Mouse (Mus musculus) lung, embryonic 16.5 days (tissue): Measurements from ENCODE around the gene Wrap73. TPM values are rescaled to one million over a fixed set of nuclear protein-coding genes. Genes with fewer than 3 reads are reported as not detected.
A peak's percentile ranks its signal among the peaks of the same experiment; 100 is the strongest.

Experiments
- ATAC-seq: fragments of 200-750 bp; cut with Nextera tagmentation; 2 replicates; pipeline ENCODE4 v1.8.0; 2017; ENCODE audit warnings: low read depth, mild to moderate bottlenecking, moderate library complexity
- H3K27ac ChIP-seq: fragments of 300-500 bp; sonication (generic); 2 replicates; pipeline ENCODE4 v1.5.1; 2014; ENCODE audit warnings: mild to moderate bottlenecking, control low read depth, low read length
- H3K27me3 ChIP-seq: fragments of 300-500 bp; sonication (generic); 2 replicates; pipeline ENCODE4 v1.6.1; 2014; ENCODE audit warnings: low read depth, low read length, mixed read lengths; ENCODE audit not compliant: control insufficient read depth, insufficient read depth
- H3K36me3 ChIP-seq: fragments of 300-500 bp; sonication (generic); 2 replicates; pipeline ENCODE4 v1.6.1; 2014; ENCODE audit warnings: low read length; ENCODE audit not compliant: control insufficient read depth, insufficient read depth
- H3K4me1 ChIP-seq: fragments of 300-500 bp; sonication (generic); replicated peaks from 2 replicates; pipeline ENCODE4 v1.6.1; 2014; ENCODE audit warnings: low read length, mixed read lengths; ENCODE audit not compliant: control insufficient read depth, insufficient read depth
- H3K4me2 ChIP-seq: fragments of 300-500 bp; sonication (generic); 2 replicates; pipeline ENCODE4 v1.6.1; 2014; ENCODE audit warnings: low read depth, low read length, control low read depth
- H3K4me3 ChIP-seq: fragments of 300-500 bp; sonication (generic); 2 replicates; pipeline ENCODE4 v1.5.1; 2014; ENCODE audit warnings: mild to moderate bottlenecking, low read length, control low read depth
- H3K9ac ChIP-seq: fragments of 300-500 bp; sonication (generic); 2 replicates; pipeline ENCODE4 v1.6.1; 2014; ENCODE audit warnings: low read length, control low read depth
- H3K9me3 ChIP-seq: fragments of 300-500 bp; sonication (generic); 2 replicates; pipeline ENCODE4 v1.6.1; 2016; ENCODE audit warnings: low read length; ENCODE audit not compliant: control insufficient read depth
- WGBS: fragments of 180-500 bp; shearing (Covaris S2); extraction: QIAGEN DNeasy Blood & Tissue Kit; methylation state at CpG from one replicate; pipeline ENCODE4 v1.1.7; 2014; 5-methylcytosine and 5-hydroxymethylcytosine counted together
- polyA plus RNA-seq: library from polyadenylated mRNA; unstranded; fragments of >200 nt; fragmentation: Nextera tagmentation; extraction: Ambion mirVana; gene quantifications from 2 replicates; pipeline ENCODE4 v1.2.1, GENCODE M21; 2015

The Wrap73 gene
- polyA plus RNA-seq, 1 experiment from 2014 or later: 36.0 TPM

DNA sequence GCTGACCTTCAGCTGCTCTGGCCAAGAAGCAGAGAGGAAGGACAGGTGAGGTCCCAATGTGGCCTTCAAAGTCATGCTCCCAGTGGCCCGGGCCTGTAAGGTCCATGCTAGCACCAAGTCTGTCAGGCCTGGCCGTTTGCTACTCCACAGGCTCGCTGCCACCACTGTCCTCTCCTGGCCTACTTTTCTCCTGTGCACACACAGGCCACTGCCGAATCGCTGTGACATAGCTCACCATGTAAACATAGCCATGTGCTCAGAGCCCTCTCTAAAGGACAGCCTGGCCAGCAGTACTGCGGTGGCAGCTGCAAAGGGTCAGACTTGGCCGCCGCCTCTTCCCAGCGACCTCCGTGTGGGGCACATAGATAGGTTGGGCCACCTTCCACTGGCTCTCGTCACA lies 11.9 kb downstream of the Wrap73 start:
- Histone ChIP-seq H3K27ac (no peak overlapping the region), H3K4me1 (peaks cover under 1% of the 10 kb centered on the region; the same call in 1 of the 2 replicates), H3K9me3 (no peaks in the 10 kb centered on the region), H3K27me3 (no peaks in the 10 kb centered on the region), H3K4me2 (no peak overlapping the region), H3K4me3 (no peak overlapping the region), H3K9ac (no peak overlapping the region), H3K36me3 (peaks cover 38% of the 10 kb centered on the region)
- ATAC-seq: no peak
- WGBS: 58% methylated on average over 11 of the region's 11 CpGs

DNA sequence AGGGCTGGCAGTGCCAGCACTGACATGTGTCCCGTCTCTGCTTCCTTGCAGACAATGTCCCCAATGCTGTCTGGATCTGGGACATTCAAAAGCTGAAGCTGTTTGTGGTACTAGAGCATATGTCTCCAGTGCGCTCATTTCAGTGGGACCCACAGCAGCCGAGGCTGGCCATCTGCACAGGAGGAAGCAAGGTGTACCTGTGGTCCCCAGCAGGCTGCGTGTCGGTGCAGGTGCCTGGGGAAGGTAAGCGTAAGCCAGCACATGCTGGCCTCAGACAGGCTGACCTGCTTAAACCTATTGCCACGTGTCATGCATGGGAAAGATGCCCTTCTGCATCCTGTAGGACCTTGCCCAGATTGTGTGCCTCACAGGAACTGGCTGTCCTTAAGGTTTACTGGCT lies 13.9 kb downstream of the Wrap73 start:
- H3K9ac ChIP-seq: no peak overlapping the region
- peaks cover 36% of the 10 kb centered on the region for H3K36me3 ChIP-seq
- peaks cover 9% of the 10 kb centered on the region for H3K4me1 ChIP-seq
- ATAC-seq: no peak
- 79% methylated on average over 7 of the region's 7 CpGs for WGBS
- H3K27me3 ChIP-seq: no peaks in the 10 kb centered on the region
- no peak overlapping the region for H3K4me2 ChIP-seq
- H3K27ac ChIP-seq: no peak overlapping the region
- no peaks in the 10 kb centered on the region for H3K9me3 ChIP-seq
- H3K4me3 ChIP-seq: no peak overlapping the region

DNA sequence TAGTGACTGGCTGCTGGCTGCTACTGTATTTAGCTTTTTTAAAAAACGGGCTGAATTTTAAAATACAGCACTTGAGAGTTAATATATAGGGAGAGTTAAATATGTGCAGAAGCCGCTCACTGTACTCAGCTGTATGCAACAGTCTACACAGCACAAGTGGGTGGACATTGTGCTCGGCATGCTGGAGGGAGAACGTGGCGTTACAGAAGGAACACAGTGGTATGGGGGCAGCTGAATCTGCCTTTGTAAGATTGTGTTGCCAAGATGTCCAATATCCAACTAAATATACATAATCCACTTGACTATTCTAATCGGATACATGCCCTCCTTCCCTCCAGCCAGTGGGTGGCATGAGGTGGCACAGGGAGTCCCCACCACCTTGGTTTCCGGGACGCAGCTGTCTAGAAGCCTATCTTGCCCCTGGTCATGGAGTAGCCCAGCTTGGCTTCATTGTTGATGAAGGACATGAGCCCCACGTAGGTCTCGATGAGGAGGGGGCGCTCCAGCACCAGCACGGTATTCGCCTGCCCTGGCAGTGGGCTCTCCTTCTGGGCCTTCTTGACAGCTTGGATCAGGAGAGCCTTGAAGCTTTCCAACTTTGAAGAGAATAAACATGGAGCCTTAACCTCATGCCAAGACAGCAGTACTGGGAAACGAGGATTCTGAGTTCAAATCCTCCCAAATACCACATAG lies 15.9 kb downstream of the Wrap73 start:
- Histone ChIP-seq H3K4me1 (peaks cover 14% of the 10 kb centered on the region), H3K36me3 (peaks cover 29% of the 10 kb centered on the region), H3K9me3 (no peaks in the 10 kb centered on the region), H3K4me2 (no peak overlapping the region), H3K27me3 (no peaks in the 10 kb centered on the region), H3K27ac (no peak overlapping the region), H3K4me3 (no peak overlapping the region), H3K9ac (no peak overlapping the region)
- no peak for ATAC-seq
- WGBS: 88% methylated on average over 14 of the region's 14 CpGs

DNA sequence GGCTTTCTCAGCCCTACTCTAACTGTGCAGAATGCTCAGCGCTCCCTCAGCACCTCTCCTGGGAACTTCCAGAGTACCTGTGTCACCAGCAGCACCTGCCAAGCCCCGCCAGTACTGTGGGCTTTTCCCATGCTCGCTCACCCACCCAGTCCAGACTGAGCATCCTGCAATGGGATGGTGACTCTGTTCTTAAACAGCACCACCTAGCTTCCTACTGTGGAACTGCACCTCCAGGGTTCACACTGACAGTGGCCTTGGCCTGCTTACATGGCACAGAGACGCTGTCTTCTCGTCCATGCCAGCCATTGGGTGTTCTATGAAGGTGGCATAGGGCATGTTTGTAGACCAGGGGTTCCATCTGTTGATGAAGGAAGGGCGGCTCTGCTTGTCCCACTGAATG lies 16.8 kb downstream of the Wrap73 start:
- peak; percentile 21 for ATAC-seq
- H3K4me3 ChIP-seq: no peak overlapping the region
- no peak overlapping the region for H3K4me2 ChIP-seq
- WGBS: 13% methylated on average over 6 of the region's 6 CpGs
- no peak overlapping the region for H3K27ac ChIP-seq
- H3K4me1 ChIP-seq: peaks cover 14% of the 10 kb centered on the region
- no peaks in the 10 kb centered on the region for H3K9me3 ChIP-seq
- no peak overlapping the region for H3K9ac ChIP-seq
- peaks cover 29% of the 10 kb centered on the region for H3K36me3 ChIP-seq
- no peaks in the 10 kb centered on the region for H3K27me3 ChIP-seq

DNA sequence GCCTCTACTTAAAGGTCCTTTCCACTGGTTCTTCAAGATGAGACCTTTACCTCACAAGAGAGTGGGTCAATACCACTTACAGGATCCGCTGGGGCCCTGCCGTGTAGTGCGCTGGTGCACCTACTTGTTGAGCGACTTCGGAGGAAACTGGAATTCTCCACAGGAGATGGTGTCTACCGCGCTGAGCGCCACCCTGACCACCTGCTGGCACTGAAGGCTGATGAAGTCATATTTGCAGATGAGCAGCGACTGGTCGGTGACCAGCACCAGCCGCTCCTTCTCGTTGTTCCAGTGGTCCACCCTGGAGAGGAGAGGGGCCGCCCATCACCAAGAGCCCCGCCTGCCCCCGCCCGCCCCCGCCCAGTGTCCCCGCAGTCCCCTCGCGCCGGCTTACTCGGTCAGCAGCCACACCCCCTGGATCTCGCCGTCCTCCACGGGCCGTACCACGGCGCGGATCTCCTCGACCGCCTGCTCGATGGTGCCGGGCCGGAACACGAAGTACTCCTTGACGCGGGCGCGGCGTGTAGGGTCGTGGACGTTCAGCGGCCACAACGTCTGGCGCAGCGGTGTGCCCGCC lies 17.9 kb downstream of the Wrap73 start:
- Histone ChIP-seq H3K9me3 (no peaks in the 10 kb centered on the region), H3K4me1 (peaks cover 14% of the 10 kb centered on the region), H3K27me3 (no peaks in the 10 kb centered on the region), H3K36me3 (peaks cover 27% of the 10 kb centered on the region), H3K27ac (peak overlapping the region; percentile 82), H3K4me2 (peak overlapping the region; percentile 83), H3K9ac (peak overlapping the region; percentile 86), H3K4me3 (peak overlapping the region; percentile 97)
- peak; percentile 55 for ATAC-seq
- 1% methylated on average over 41 of the region's 47 CpGs for WGBS

DNA sequence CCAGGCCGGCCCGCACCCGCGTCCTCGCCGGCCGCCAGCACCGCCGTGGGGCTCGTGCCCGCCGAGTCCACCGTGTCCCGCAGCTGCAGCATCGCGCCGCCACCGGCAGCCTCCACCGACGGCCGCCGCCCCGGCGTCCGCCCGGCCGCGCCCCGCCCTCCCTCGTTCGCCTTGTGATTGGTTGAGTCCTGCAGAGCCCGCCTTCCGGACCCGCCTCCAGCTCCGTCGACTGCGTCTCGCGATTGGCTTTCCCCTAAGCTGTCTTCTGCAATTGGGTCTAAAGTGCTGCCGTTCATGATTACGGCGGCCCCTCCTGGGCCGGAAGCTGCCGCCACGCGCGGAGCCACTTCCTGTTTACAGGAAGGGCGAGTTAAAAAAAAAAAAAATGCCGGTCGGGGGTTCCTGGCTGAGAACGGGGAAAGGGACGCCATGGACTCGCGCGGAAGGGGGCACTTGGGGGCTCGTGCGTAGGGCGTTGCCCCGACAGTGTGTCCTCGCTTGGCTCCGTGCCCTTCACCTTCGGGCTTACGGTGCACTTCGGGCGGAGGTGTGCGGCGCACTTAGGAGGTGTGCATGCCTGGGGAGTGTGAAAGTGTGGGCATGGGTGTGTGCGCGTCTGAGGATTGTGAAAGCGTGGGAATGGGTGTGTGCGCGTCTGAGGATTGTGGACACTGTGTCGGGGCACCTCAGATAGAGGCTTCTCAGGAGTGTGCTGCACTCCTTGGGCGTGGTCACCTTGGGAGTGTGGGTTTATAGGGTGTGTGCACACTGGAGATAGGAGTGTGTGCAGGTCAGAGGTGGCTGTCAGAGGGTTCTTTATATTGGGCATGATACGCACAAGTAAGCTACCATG lies 18.6 kb downstream of the Wrap73 start, which contains the start of gene Tprgl:
Gene Tprgl, minus strand, starts transcription at position 129 of the 853 bp plus-strand sequence.
- under 1% methylated on average over 51 of the region's 75 CpGs for WGBS
- peak within 1 kb of the TSS; percentile 97 for H3K4me3 ChIP-seq

DNA sequence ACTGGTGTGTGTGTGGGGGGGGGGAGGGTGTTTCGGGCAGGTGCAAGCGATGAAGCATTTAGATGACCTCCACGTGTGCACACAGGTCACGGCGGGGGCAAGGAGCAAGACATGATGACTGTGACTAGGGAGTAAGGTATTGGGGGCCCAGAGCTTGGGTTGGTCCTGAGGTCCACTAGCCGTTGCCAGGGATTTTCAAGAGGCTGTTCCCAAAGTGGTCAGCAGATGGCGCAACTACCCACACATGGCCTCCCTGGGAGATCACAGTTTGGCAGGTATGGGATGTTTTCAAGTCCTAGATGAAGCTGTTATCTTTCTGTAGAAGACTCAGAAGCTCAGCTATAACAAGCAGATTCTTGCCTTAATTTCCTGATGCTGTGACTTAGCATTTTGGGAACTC lies 21.1 kb downstream of the Wrap73 start:
- Histone ChIP-seq H3K4me2 (no peak overlapping the region), H3K4me3 (no peak overlapping the region)

More for the DNA sequence above, 18.6 kb downstream of the Wrap73 start, which contains the start of gene Tprgl:
- peak within 1 kb of the TSS; percentile 82 for H3K27ac ChIP-seq
- H3K4me1 ChIP-seq: peaks cover 14% of the 10 kb centered on the region
- no peaks in the 10 kb centered on the region for H3K27me3 ChIP-seq
- H3K36me3 ChIP-seq: peaks cover 26% of the 10 kb centered on the region
- ATAC-seq: peak; percentile 98
- H3K9me3 ChIP-seq: no peaks in the 10 kb centered on the region
- H3K4me2 ChIP-seq: peak within 1 kb of the TSS; percentile 87
- H3K9ac ChIP-seq: peak within 1 kb of the TSS; percentile 88

DNA sequence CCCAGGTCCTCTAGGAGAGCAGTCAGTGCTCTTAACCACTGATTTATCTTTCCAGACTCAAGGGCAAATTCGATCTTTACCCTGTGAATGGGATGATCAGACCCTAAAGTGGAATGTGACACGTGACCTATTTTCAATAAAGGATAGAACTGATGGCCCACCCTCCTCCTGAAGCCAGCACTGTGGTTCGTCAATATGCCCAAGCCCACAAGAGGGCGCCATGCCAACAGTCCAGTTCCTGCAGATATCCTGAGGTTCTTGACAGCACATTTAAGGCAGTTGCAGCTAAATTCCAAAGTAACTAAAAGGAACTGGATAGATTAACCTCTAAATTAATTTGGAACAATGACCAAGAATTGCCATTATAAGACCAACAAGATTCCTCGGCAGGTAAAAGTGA lies 24.9 kb downstream of the Wrap73 start:
- Histone ChIP-seq H3K4me2 (no peak overlapping the region), H3K9me3 (no peaks in the 10 kb centered on the region), H3K27ac (no peak overlapping the region), H3K4me3 (no peak overlapping the region), H3K36me3 (no peaks in the 10 kb centered on the region), H3K4me1 (peaks cover 10% of the 10 kb centered on the region), H3K27me3 (peaks cover 35% of the 10 kb centered on the region), H3K9ac (no peak overlapping the region)
- ATAC-seq: no peak
- WGBS: 16% methylated on average over 5 of the region's 5 CpGs

More for the DNA sequence above, 21.1 kb downstream of the Wrap73 start:
- H3K4me1 ChIP-seq: peaks cover 14% of the 10 kb centered on the region
- no peaks in the 10 kb centered on the region; the same call in 1 of the 2 replicates for H3K27me3 ChIP-seq
- ATAC-seq: no peak
- no peaks in the 10 kb centered on the region for H3K9me3 ChIP-seq
- 15% methylated on average over 7 of the region's 7 CpGs for WGBS
- no peak overlapping the region for H3K27ac ChIP-seq
- H3K36me3 ChIP-seq: peaks cover 4% of the 10 kb centered on the region
- no peak overlapping the region for H3K9ac ChIP-seq

DNA sequence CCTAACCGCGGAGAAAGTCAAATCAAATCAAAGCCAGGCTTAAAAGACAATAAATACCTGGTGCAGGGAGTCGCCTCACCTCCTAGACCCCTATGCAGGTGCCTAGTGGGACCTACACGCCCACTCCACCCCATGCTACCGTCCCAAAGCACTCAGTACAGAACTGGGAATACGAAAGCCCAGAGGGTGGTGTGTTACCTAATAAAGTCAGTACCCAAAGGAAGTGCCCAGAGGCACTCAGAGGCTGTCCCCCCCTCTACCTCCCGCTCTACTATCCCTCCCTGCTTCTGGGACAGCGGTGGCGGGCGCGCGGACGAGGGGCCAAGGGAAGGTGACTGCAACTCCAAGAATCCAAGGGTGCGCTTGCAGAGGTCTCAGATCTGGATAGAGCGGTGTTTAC lies 27.8 kb downstream of the Wrap73 start:
- Histone ChIP-seq H3K4me3 (peak overlapping the region; percentile 47), H3K4me1 (peaks cover 10% of the 10 kb centered on the region), H3K27me3 (peaks cover 44% of the 10 kb centered on the region), H3K27ac (no peak overlapping the region), H3K9ac (peak overlapping the region; percentile 43), H3K36me3 (no peaks in the 10 kb centered on the region), H3K4me2 (peak overlapping the region; percentile 68), H3K9me3 (no peaks in the 10 kb centered on the region)
- ATAC-seq: 0 out of 2 replicates have a peak, but pooled peaks have one; percentile 3
- WGBS: under 1% methylated on average over 15 of the region's 15 CpGs
